ENCODE assay signal across 8 mouse cellular contexts in genomic region chr6:92705353-92706144, GRCm38 (mm10). TPM values are rescaled to one million over a fixed set of nuclear protein-coding genes. Genes with fewer than 3 reads are reported as not detected.
DNase-seq lines count a peak whose midpoint lies in the region; ATAC-seq and TF ChIP-seq lines count a peak whose summit lies in the region.

No protein-coding gene starts in this region.

- no peak for TF ChIP-seq CTCF in kidney, adult 2 months (conservative IDR thresholded peaks at IDR 0.05; ENCODE audit: insufficient read depth, insufficient read length, low read depth, low read length)
- no peak for TF ChIP-seq CTCF in brain, embryonic 14.5 days (IDR thresholded peaks at IDR 0.05; ENCODE audit: borderline replicate concordance, extremely low read depth, insufficient read depth, insufficient read length)

- H3K4me3 ChIP-seq in kidney, adult 2 months (ENCODE audit: insufficient read depth, low read depth, low read length), result peak overlapping the region; percentile 41
- peak overlapping the region; percentile 76 for H3K4me3 ChIP-seq in heart, embryonic 16.5 days (ENCODE audit: low read length)
- H3K4me3 ChIP-seq in liver, embryonic 12.5 days, result peak overlapping the region; percentile 55
- peak overlapping the region; percentile 73 for H3K4me3 ChIP-seq in stomach, embryonic 15.5 days (replicated peaks)

- no peaks in the 10 kb centered on the region for H3K9me3 ChIP-seq in heart, embryonic 16.5 days (replicated peaks; ENCODE audit: control insufficient read depth, low read length)
- no peaks in the 10 kb centered on the region for H3K9me3 ChIP-seq in liver, embryonic 12.5 days (replicated peaks)
- H3K9me3 ChIP-seq in stomach, embryonic 15.5 days, result no peaks in the 10 kb centered on the region

- peak overlapping the region; percentile 100 for H3K4me2 ChIP-seq in heart, embryonic 16.5 days (ENCODE audit: low read depth, low read length)
- H3K4me2 ChIP-seq in liver, embryonic 12.5 days, result peak overlapping the region; percentile 75
- peak overlapping the region; percentile 93 for H3K4me2 ChIP-seq in stomach, embryonic 15.5 days

- no peak for TF ChIP-seq POLR2A in kidney, adult 2 months (IDR thresholded peaks at IDR 0.05; ENCODE audit: low read depth, low read length)
- TF ChIP-seq POLR2A in brain, embryonic 14.5 days (IDR thresholded peaks at IDR 0.05; ENCODE audit: borderline replicate concordance, extremely low read depth, insufficient read depth, insufficient read length, poor library complexity, severe bottlenecking), result no peak

- no peak for DNase-seq in kidney, adult 2 months
- no peak for DNase-seq in kidney, adult 9 months
- peak; percentile 31 for DNase-seq in brain, embryonic 14.5 days (ENCODE audit: low read depth)
- no peak for DNase-seq in layer of hippocampus, postnatal 25 days (ENCODE audit: extremely low spot score in 1 of 2, low spot score in 1 of 2)
- no peak for DNase-seq in ovary, postnatal 10 days (ENCODE audit: low spot score)

- ATAC-seq in heart, embryonic 16.5 days (replicated peaks; ENCODE audit: extremely low read depth, insufficient read depth, low FRiP score), result no peak
- 0 out of 2 replicates have a peak, but pooled peaks have one; percentile 21 for ATAC-seq in liver, embryonic 12.5 days
- no peak; the same call in 1 of the 2 replicates for ATAC-seq in stomach, embryonic 15.5 days (ENCODE audit: insufficient read depth, low FRiP score, low read depth)

- no peaks in the 10 kb centered on the region for H3K4me1 ChIP-seq in kidney, adult 2 months (ENCODE audit: control insufficient read depth, insufficient read depth, low read length)
- H3K4me1 ChIP-seq in heart, embryonic 16.5 days (ENCODE audit: control insufficient read depth, insufficient read depth, low read length), result peaks cover 7% of the 10 kb centered on the region
- no peaks in the 10 kb centered on the region for H3K4me1 ChIP-seq in liver, embryonic 12.5 days
- H3K4me1 ChIP-seq in stomach, embryonic 15.5 days, result peaks cover 4% of the 10 kb centered on the region; the same call in 1 of the 2 replicates

- H3K27ac ChIP-seq in kidney, adult 2 months (ENCODE audit: insufficient read depth, low read depth, low read length), result no peak overlapping the region
- H3K27ac ChIP-seq in heart, embryonic 16.5 days (ENCODE audit: low read length), result peak overlapping the region; percentile 10; the same call in 1 of the 2 replicates
- no peak overlapping the region for H3K27ac ChIP-seq in liver, embryonic 12.5 days
- H3K27ac ChIP-seq in stomach, embryonic 15.5 days, result peak overlapping the region; percentile 57

- H3K27me3 ChIP-seq in kidney, adult 2 months (replicated peaks; ENCODE audit: control insufficient read depth, insufficient read depth, low read length), result 0 out of 2 replicates have a peak, but pooled peaks cover 1% of the 10 kb centered on the region
- peaks cover 16% of the 10 kb centered on the region for H3K27me3 ChIP-seq in heart, embryonic 16.5 days (ENCODE audit: control insufficient read depth, insufficient read depth, low read length)
- peaks cover 35% of the 10 kb centered on the region for H3K27me3 ChIP-seq in liver, embryonic 12.5 days (replicated peaks)
- no peaks in the 10 kb centered on the region for H3K27me3 ChIP-seq in stomach, embryonic 15.5 days (replicated peaks)

- 9% methylated on average over 39 of the region's 39 CpGs for WGBS in kidney, adult 2 months
- WGBS in heart, embryonic 16.5 days, result 5% methylated on average over 39 of the region's 39 CpGs
- WGBS in liver, embryonic 12.5 days (ENCODE audit: insufficient replicate concordance), result 5% methylated on average over 39 of the region's 39 CpGs
- 3% methylated on average over 39 of the region's 39 CpGs for WGBS in stomach, embryonic 15.5 days

- H3K9ac ChIP-seq in heart, embryonic 16.5 days (ENCODE audit: low read length), result peak overlapping the region; percentile 78
- peak overlapping the region; percentile 33; the same call in 1 of the 2 replicates for H3K9ac ChIP-seq in liver, embryonic 12.5 days
- peak overlapping the region; percentile 71 for H3K9ac ChIP-seq in stomach, embryonic 15.5 days

- no peaks in the 10 kb centered on the region for H3K36me3 ChIP-seq in kidney, adult 2 months (ENCODE audit: control insufficient read depth, insufficient read depth, low read length)
- H3K36me3 ChIP-seq in heart, embryonic 16.5 days (ENCODE audit: control insufficient read depth, insufficient read depth), result no peaks in the 10 kb centered on the region
- H3K36me3 ChIP-seq in liver, embryonic 12.5 days, result no peaks in the 10 kb centered on the region
- H3K36me3 ChIP-seq in stomach, embryonic 15.5 days, result no peaks in the 10 kb centered on the region

RNA-seq across cellular contexts. Expression of gene Prickle2, which starts 0.4 kb away (rescaled TPM):
- polyA plus RNA-seq in kidney, adult 2 months (2012; rRNA removed), result 2.3 and 2.5 TPM in 2 replicates
- 9.3 and 17.8 TPM in 2 replicates for polyA plus RNA-seq in brain, embryonic 14.5 days (2012; rRNA removed)
- 4.2 and 4.7 TPM in 2 replicates for polyA plus RNA-seq in heart, embryonic 16.5 days (2015; fragmentation: Nextera tagmentation; extraction: Ambion mirVana)
- 0.51 and 0.56 TPM in 2 replicates for polyA plus RNA-seq in liver, embryonic 12.5 days (2016; fragmentation: Nextera tagmentation; extraction: Ambion mirVana)
- polyA plus RNA-seq in stomach, embryonic 15.5 days (2015; fragmentation: Nextera tagmentation; extraction: Ambion mirVana), result 7.7 and 8.5 TPM in 2 replicates
- 100 to 1,000 TPM; 200 to 203 TPM for total RNA-seq in layer of hippocampus, postnatal 25 days (2021)

Comparison
In these comparisons a context has a peak if more than half of its experiments do, and no peak if none do; other contexts are left out.
1. H3K27ac ChIP-seq: peak in heart, embryonic 16.5 days (single experiment) and stomach, embryonic 15.5 days (single experiment); none in kidney, adult 2 months (single experiment) and liver, embryonic 12.5 days (single experiment).
2. Peak in every context shown above with its lines, with median percentiles within 50 percentile points of each other: H3K4me3 ChIP-seq, H3K4me2 ChIP-seq and H3K9ac ChIP-seq.